Mouse (Mus musculus): Measurements from ENCODE around the gene Simc1.

DNA sequence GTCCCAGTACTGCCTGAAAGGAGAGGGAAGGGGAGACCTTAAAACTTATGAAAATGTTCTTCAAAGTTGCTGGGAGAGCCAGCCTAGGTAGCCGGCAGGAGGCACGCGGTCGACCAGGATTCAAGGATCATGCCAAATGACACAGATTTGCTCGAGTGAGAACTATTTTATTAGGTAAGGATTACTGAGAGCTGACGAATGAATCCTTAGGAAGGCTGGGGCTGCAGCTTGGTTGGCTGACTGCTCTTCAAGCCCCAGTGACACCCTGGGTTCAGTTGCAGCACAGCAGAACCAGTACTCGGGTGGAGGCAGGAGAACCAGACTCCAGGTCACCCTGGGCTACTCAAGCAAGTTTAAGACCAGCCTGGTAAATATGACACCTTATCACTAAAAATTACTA, 44.5 kb downstream of the Simc1 start:
- TF ChIP-seq HCFC1 (IDR thresholded peaks at IDR 0.05; ENCODE audit: low read depth, low read length), result no peak
- no peak for TF ChIP-seq RCOR1 (conservative IDR thresholded peaks at IDR 0.05; ENCODE audit: low read depth, low read length)
- TF ChIP-seq ZNF384 (IDR thresholded peaks at IDR 0.05; ENCODE audit: low read depth, low read length), result no peak
- no peak for TF ChIP-seq MAFK (IDR thresholded peaks at IDR 0.05; ENCODE audit: insufficient replicate concordance, low read length)
- no peak for TF ChIP-seq SMC3 (IDR thresholded peaks at IDR 0.05; ENCODE audit: low read depth, low read length)
- no peak for TF ChIP-seq CTCF (conservative IDR thresholded peaks at IDR 0.05 in 1 of 2, IDR thresholded peaks at IDR 0.05 in 1 of 2; ENCODE audit: low read depth in 2 of 2, low read length in 2 of 2)
- no peak for TF ChIP-seq ZKSCAN1 (IDR thresholded peaks at IDR 0.05; ENCODE audit: borderline replicate concordance, low read depth, low read length)
- no peak for TF ChIP-seq EP300 (IDR thresholded peaks at IDR 0.05; ENCODE audit: low read length)

Data from CH12.LX (cell line).